Comparison of ENCODE assay signal across 13 mouse cellular contexts in the genomic region with DNA sequence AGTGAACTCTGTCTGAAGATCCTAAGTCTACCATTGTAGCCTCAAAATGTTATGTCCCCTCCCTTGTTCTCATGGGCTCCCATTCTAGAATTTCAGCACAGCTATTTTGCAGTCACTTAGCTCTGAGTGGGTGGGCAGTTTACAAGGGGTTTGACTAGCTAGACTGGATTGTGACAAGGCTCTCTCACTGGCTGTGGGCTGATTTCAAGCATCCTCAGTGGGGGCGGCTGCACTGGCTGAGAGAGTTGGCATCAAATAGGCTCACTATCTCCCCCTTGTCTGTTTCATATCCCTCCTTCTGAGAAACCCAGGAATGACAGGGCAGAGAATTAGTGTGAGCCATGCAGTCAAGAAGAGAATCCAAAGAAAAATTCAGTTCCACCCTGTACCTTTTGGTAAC.
"Had no signal": no experiment of that assay in that cellular context is flagged by ENCODE, and none has a peak within 500 bp of the region (broad histone marks: within the 10 kb centered on the region; RNA-seq: fewer than 3 reads in every experiment).

No protein-coding gene starts in this region.

- DNase-seq: gastrocnemius, adult 2 months; gastrocnemius, postnatal 10 days; gastrocnemius, postnatal 25 days; heart, adult 18-20 months; heart, postnatal 10 days; heart, postnatal 4 days; kidney, adult 18-20 months; kidney, adult 8-10 months; kidney, postnatal 10 days; kidney, postnatal 25 days; layer of hippocampus, adult 9-11 months; layer of hippocampus, postnatal 36 days; left cerebral cortex, postnatal 4 days had no signal
